Mouse (Mus musculus) midbrain, embryonic 16.5 days (tissue): ENCODE data around the gene Kcnb1. TPM values are rescaled to one million over a fixed set of nuclear protein-coding genes. Genes with fewer than 3 reads are reported as not detected.

Source experiments
- ATAC-seq: fragments of 200-750 bp; cut with Nextera tagmentation; 2 replicates; pipeline ENCODE4 v1.8.0; 2017; ENCODE audit warnings: moderate TSS enrichment
- H3K27ac ChIP-seq: fragments of 300-500 bp; sonication (generic); 2 replicates; pipeline ENCODE4 v1.5.1; 2014; ENCODE audit warnings: mild to moderate bottlenecking, low read length, mixed read lengths
- H3K27me3 ChIP-seq: fragments of 300-500 bp; sonication (generic); 2 replicates; pipeline ENCODE4 v1.6.1; 2014; ENCODE audit warnings: low read depth, low read length, mixed read lengths; ENCODE audit not compliant: control insufficient read depth, insufficient read depth
- H3K36me3 ChIP-seq: fragments of 300-500 bp; sonication (generic); 2 replicates; pipeline ENCODE4 v1.6.1; 2014; ENCODE audit warnings: mild to moderate bottlenecking, low read length, moderate library complexity, mixed read lengths; ENCODE audit not compliant: control insufficient read depth, insufficient read depth
- H3K4me1 ChIP-seq: fragments of 300-500 bp; sonication (generic); 2 replicates; pipeline ENCODE4 v1.6.1; 2014; ENCODE audit warnings: mild to moderate bottlenecking, low read length, mixed read lengths; ENCODE audit not compliant: control insufficient read depth, insufficient read depth
- H3K4me2 ChIP-seq: fragments of 300-500 bp; sonication (generic); 2 replicates; pipeline ENCODE4 v1.6.1; 2014; ENCODE audit warnings: mild to moderate bottlenecking, low read length, mixed read lengths
- H3K4me3 ChIP-seq: fragments of 300-500 bp; sonication (generic); 2 replicates; pipeline ENCODE4 v1.5.1; 2014; ENCODE audit warnings: low read depth, mild to moderate bottlenecking, low read length, moderate library complexity, mixed read lengths
- H3K9ac ChIP-seq: fragments of 300-500 bp; sonication (generic); 2 replicates; pipeline ENCODE4 v1.6.1; 2014; ENCODE audit warnings: low read depth, low read length, mixed read lengths
- H3K9me3 ChIP-seq: fragments of 300-500 bp; sonication (generic); replicated peaks from 2 replicates; pipeline ENCODE4 v1.6.1; 2014; ENCODE audit warnings: mild to moderate bottlenecking, low read length, mixed read lengths; ENCODE audit not compliant: control insufficient read depth, poor library complexity, severe bottlenecking
- whole genome bisulfite sequencing: fragments of 180-500 bp; shearing (Covaris S2); extraction: QIAGEN DNeasy Blood & Tissue Kit; methylation state at CpG from one replicate; pipeline ENCODE4 v1.1.7; 2014; 5-methylcytosine and 5-hydroxymethylcytosine counted together
- polyA plus RNA-seq: library from polyadenylated mRNA; unstranded; fragments of >200 nt; fragmentation: Nextera tagmentation; extraction: Ambion mirVana; gene quantifications from 2 replicates; pipeline ENCODE4 v1.2.1, GENCODE M21; 2015

Kcnb1 gene
- polyA plus RNA-seq, 1 experiment from 2014 or later, result 3.9 TPM

- no peak overlapping the region for H3K27ac ChIP-seq
- H3K4me3 ChIP-seq, result no peak overlapping the region
- H3K9me3 ChIP-seq, result no peaks in the 10 kb centered on the region
- no peaks in the 10 kb centered on the region for H3K27me3 ChIP-seq
- H3K9ac ChIP-seq, result no peak overlapping the region
- H3K36me3 ChIP-seq, result no peaks in the 10 kb centered on the region; the same call in 1 of the 2 replicates
- no peak overlapping the region for H3K4me2 ChIP-seq
- ATAC-seq, result no peak
- 88% methylated on average over 3 of the region's 3 CpGs for WGBS
- peaks cover 17% of the 10 kb centered on the region for H3K4me1 ChIP-seq
These were observed 3.4 kb upstream of the Kcnb1 start for GRCm38 (mm10) chr2:167193361-167193760.

GRCm38 (mm10) chr2:167189291-167190075, 472 bp downstream of the Kcnb1 start:
- ATAC-seq, result peak; percentile 46
- WGBS, result under 1% methylated on average over 36 of the region's 91 CpGs
- Histone ChIP-seq H3K27ac (peak overlapping the region; percentile 43), H3K4me1 (peaks cover 26% of the 10 kb centered on the region), H3K9me3 (no peaks in the 10 kb centered on the region), H3K27me3 (no peaks in the 10 kb centered on the region; the same call in 1 of the 2 replicates), H3K4me2 (peak overlapping the region; percentile 83), H3K9ac (peak overlapping the region; percentile 75), H3K36me3 (no peaks in the 10 kb centered on the region; the same call in 1 of the 2 replicates), H3K4me3 (peak overlapping the region; percentile 64)

- WGBS, result 21% methylated on average over 49 of the region's 83 CpGs
- Histone ChIP-seq H3K27me3 (no peaks in the 10 kb centered on the region; the same call in 1 of the 2 replicates), H3K4me2 (peak overlapping the region; percentile 83), H3K4me1 (peaks cover 28% of the 10 kb centered on the region), H3K9me3 (no peaks in the 10 kb centered on the region), H3K27ac (no peak overlapping the region), H3K9ac (peak overlapping the region; percentile 75), H3K36me3 (peaks cover under 1% of the 10 kb centered on the region; the same call in 1 of the 2 replicates), H3K4me3 (peak overlapping the region; percentile 64)
- ATAC-seq, result no peak
These were observed 1.4 kb downstream of the Kcnb1 start for GRCm38 (mm10) chr2:167188315-167189207.

GRCm38 (mm10) chr2:167187119-167187518, 2.8 kb downstream of the Kcnb1 start:
- H3K4me2 ChIP-seq, result peak overlapping the region; percentile 22; the same call in 1 of the 2 replicates
- ATAC-seq, result no peak
- no peaks in the 10 kb centered on the region; the same call in 1 of the 2 replicates for H3K9me3 ChIP-seq
- 85% methylated on average over 5 of the region's 5 CpGs for WGBS
- H3K36me3 ChIP-seq, result peaks cover 10% of the 10 kb centered on the region
- no peak overlapping the region for H3K27ac ChIP-seq
- H3K9ac ChIP-seq, result no peak overlapping the region; the same call in 1 of the 2 replicates
- no peak overlapping the region for H3K4me3 ChIP-seq
- peaks cover 28% of the 10 kb centered on the region for H3K4me1 ChIP-seq
- no peaks in the 10 kb centered on the region; the same call in 1 of the 2 replicates for H3K27me3 ChIP-seq

GRCm38 (mm10) chr2:167186544-167186943, 3.4 kb downstream of the Kcnb1 start:
- Histone ChIP-seq H3K9me3 (no peaks in the 10 kb centered on the region; the same call in 1 of the 2 replicates), H3K9ac (no peak overlapping the region; the same call in 1 of the 2 replicates), H3K27me3 (no peaks in the 10 kb centered on the region; the same call in 1 of the 2 replicates), H3K4me1 (peaks cover 28% of the 10 kb centered on the region), H3K27ac (no peak overlapping the region), H3K4me3 (no peak overlapping the region), H3K4me2 (peak overlapping the region; percentile 22; the same call in 1 of the 2 replicates), H3K36me3 (peaks cover 10% of the 10 kb centered on the region)
- 45% methylated on average over 10 of the region's 10 CpGs for WGBS
- no peak for ATAC-seq

- no peaks in the 10 kb centered on the region; the same call in 1 of the 2 replicates for H3K27me3 ChIP-seq
- WGBS, result 52% methylated on average over 13 of the region's 13 CpGs
- no peak overlapping the region for H3K4me2 ChIP-seq
These were observed 4.0 kb downstream of the Kcnb1 start for GRCm38 (mm10) chr2:167186003-167186402.

GRCm38 (mm10) chr2:167185432-167185831, 4.5 kb downstream of the Kcnb1 start:
- no peak overlapping the region for H3K9ac ChIP-seq
- WGBS, result 82% methylated on average over 2 of the region's 2 CpGs
- peaks cover 10% of the 10 kb centered on the region for H3K36me3 ChIP-seq
- H3K4me1 ChIP-seq, result peaks cover 20% of the 10 kb centered on the region
- no peak overlapping the region for H3K4me3 ChIP-seq
- no peak overlapping the region for H3K27ac ChIP-seq
- no peaks in the 10 kb centered on the region; the same call in 1 of the 2 replicates for H3K9me3 ChIP-seq
- H3K27me3 ChIP-seq, result no peaks in the 10 kb centered on the region; the same call in 1 of the 2 replicates
- no peak overlapping the region for H3K4me2 ChIP-seq
- no peak for ATAC-seq

More at GRCm38 (mm10) chr2:167186003-167186402, 4.0 kb downstream of the Kcnb1 start:
- H3K27ac ChIP-seq, result no peak overlapping the region
- no peak for ATAC-seq
- H3K36me3 ChIP-seq, result peaks cover 10% of the 10 kb centered on the region
- H3K4me3 ChIP-seq, result no peak overlapping the region
- no peak overlapping the region for H3K9ac ChIP-seq
- H3K9me3 ChIP-seq, result no peaks in the 10 kb centered on the region; the same call in 1 of the 2 replicates
- peaks cover 26% of the 10 kb centered on the region for H3K4me1 ChIP-seq

GRCm38 (mm10) chr2:167181662-167182389, 8.1 kb downstream of the Kcnb1 start:
- Histone ChIP-seq H3K36me3 (peaks cover 10% of the 10 kb centered on the region; the same call in 1 of the 2 replicates), H3K4me2 (no peak overlapping the region), H3K9me3 (no peaks in the 10 kb centered on the region; the same call in 1 of the 2 replicates), H3K27ac (no peak overlapping the region), H3K4me1 (peaks cover 7% of the 10 kb centered on the region), H3K27me3 (no peaks in the 10 kb centered on the region), H3K4me3 (no peak overlapping the region), H3K9ac (no peak overlapping the region)
- ATAC-seq, result no peak
- 90% methylated on average over 14 of the region's 14 CpGs for WGBS
